Mouse (Mus musculus): ENCODE results near the gene Sh3glb2.

DNA sequence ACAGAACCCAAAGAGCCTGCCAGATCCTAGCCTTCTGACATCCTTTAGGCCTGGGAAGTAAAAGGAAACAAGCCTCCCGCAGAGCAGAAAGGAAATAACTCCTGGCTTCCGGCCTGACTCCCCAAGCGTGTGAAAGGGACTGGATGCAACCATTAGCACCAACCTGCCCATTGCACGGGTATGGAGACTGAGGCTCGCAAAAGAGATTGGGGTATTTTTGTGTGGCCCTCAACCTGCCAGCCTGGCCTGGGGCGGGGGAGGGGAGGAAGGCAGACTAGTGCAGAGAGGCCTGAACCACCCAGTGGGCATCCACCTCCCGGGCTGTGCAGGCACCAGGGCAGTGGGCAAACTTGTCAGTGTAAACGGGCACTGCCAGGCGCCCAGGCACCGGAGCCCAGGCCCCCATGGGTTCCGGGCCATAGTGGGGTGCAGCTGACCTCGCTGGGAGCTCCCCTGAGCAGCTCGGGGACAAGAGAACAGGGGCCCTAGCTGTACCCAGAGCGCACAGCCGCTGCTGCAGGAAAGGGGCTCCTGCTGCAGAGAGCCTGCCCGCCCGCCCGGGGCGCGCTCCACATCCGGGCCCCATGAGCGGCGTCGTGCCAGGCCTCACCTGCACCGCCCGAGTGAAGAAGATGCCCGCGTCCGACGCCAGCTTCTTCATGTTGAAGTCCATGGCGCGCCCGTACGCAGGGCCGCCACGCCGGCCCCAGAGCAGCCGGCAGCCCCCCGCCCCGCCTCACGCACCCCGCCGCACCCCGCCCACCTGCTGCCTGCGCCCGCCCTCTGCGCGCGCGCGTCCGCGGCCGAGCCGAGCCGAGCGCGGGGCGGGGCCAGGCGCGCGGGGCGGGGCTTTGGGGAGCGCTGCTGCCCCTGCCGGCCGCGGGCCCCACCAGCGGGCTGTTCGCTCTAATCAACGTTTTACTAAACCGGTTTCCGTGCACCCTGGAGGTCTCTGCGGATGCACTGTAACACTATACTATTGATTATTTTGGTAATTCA lies at the start of gene Sh3glb2:
- TF ChIP-seq CTCF (IDR thresholded peaks at IDR 0.05) (peak; percentile 70), POLR2A (IDR thresholded peaks at IDR 0.05; ENCODE audit: insufficient read depth, low read depth, low read length) (0 out of 2 replicates have a peak, but pooled peaks have one; percentile 22), EP300 (IDR thresholded peaks at IDR 0.05; ENCODE audit: insufficient read depth, low read depth, low read length) (0 out of 2 replicates have a peak, but pooled peaks have one; percentile 34)

All from heart, adult 2 months (tissue).